Mouse (Mus musculus) cortical plate, adult 2 months (tissue): Measurements from ENCODE around the gene Prss54.

Source experiments
- CTCF ChIP-seq: fragments of 200-500 bp; IDR thresholded peaks from 2 replicates; pipeline ENCODE4 v1.5.1; 2011; ENCODE audit warnings: mild to moderate bottlenecking, control low read depth, low read length; ENCODE audit not compliant: insufficient read depth; ENCODE audit errors: extremely low read depth
- POLR2A ChIP-seq: fragments of 200-500 bp; IDR thresholded peaks from 2 replicates; pipeline ENCODE4 v1.6.1; 2011; ENCODE audit warnings: mild to moderate bottlenecking, low read length, control low read depth; ENCODE audit not compliant: insufficient read depth; ENCODE audit errors: extremely low read depth

DNA sequence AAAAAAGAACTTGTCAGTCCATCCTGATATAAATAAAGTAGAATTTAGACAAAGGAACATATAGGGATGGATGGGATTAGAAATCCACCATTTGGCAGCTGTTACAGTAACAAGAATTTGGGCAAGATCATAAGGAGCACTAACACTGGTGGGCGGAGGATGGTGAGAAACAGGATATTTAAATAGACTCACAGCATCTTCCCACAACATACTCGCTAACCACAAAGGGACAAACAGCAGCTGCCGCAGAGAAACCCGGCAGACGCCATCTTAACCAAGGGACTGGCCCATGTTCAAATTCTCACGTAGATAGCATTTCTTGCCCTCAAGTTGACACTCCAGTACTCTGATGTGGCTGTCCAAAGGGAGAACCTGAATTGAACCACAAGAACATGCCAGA is 59.2 kb downstream of the Prss54 start:
- TF ChIP-seq CTCF (no peak), POLR2A (no peak)
